Mouse (Mus musculus): ENCODE results near the gene Eva1c.
"Not testable (repeated sequence)": the region's sequence is repeated elsewhere in the genome, so short reads cannot be mapped to it uniquely, and the experiment has no call there.

Gene Eva1c

GRCm38 (mm10) chr16:90822981-90823380, 3.5 kb upstream of the Eva1c start:
- ATAC-seq (ENCODE audit: insufficient number of reproducible peaks, low FRiP score, low TSS enrichment), result no peak

- ATAC-seq (ENCODE audit: insufficient number of reproducible peaks, low FRiP score, low TSS enrichment), result not testable (repeated sequence)
Observed at GRCm38 (mm10) chr16:90823986-90824385, 2.5 kb upstream of the Eva1c start.

GRCm38 (mm10) chr16:90826041-90826440, 478 bp upstream of the Eva1c start:
- ATAC-seq (ENCODE audit: insufficient number of reproducible peaks, low FRiP score, low TSS enrichment), result no peak

GRCm38 (mm10) chr16:90827498-90827897, 979 bp downstream of the Eva1c start:
- ATAC-seq (ENCODE audit: insufficient number of reproducible peaks, low FRiP score, low TSS enrichment), result no peak

GRCm38 (mm10) chr16:90829136-90829535, 2.6 kb downstream of the Eva1c start:
- ATAC-seq (ENCODE audit: insufficient number of reproducible peaks, low FRiP score, low TSS enrichment), result no peak

- ATAC-seq (ENCODE audit: insufficient number of reproducible peaks, low FRiP score, low TSS enrichment), result peak; percentile 83
Observed at GRCm38 (mm10) chr16:90829894-90830685, 3.6 kb downstream of the Eva1c start.

- peak; percentile 69 for ATAC-seq (ENCODE audit: insufficient number of reproducible peaks, low FRiP score, low TSS enrichment)
Observed at GRCm38 (mm10) chr16:90830686-90831439, 4.3 kb downstream of the Eva1c start.

- no peak for ATAC-seq (ENCODE audit: insufficient number of reproducible peaks, low FRiP score, low TSS enrichment)
Observed at GRCm38 (mm10) chr16:90831676-90832075, 5.2 kb downstream of the Eva1c start.

GRCm38 (mm10) chr16:90832495-90832894, 6.0 kb downstream of the Eva1c start:
- no peak for ATAC-seq (ENCODE audit: insufficient number of reproducible peaks, low FRiP score, low TSS enrichment)

GRCm38 (mm10) chr16:90833041-90833791, 6.7 kb downstream of the Eva1c start:
- ATAC-seq (ENCODE audit: insufficient number of reproducible peaks, low FRiP score, low TSS enrichment), result no peak

- no peak for ATAC-seq (ENCODE audit: insufficient number of reproducible peaks, low FRiP score, low TSS enrichment)
Observed at GRCm38 (mm10) chr16:90837431-90837830, 10.9 kb downstream of the Eva1c start.

- no peak for ATAC-seq (ENCODE audit: insufficient number of reproducible peaks, low FRiP score, low TSS enrichment)
Observed at GRCm38 (mm10) chr16:90842164-90842563, 15.6 kb downstream of the Eva1c start.

- ATAC-seq (ENCODE audit: insufficient number of reproducible peaks, low FRiP score, low TSS enrichment), result no peak
Observed at GRCm38 (mm10) chr16:90845038-90845437, 18.5 kb downstream of the Eva1c start.

- ATAC-seq (ENCODE audit: insufficient number of reproducible peaks, low FRiP score, low TSS enrichment), result no peak
Observed at GRCm38 (mm10) chr16:90845591-90845990, 19.1 kb downstream of the Eva1c start.

GRCm38 (mm10) chr16:90848697-90849096, 22.2 kb downstream of the Eva1c start:
- no peak for ATAC-seq (ENCODE audit: insufficient number of reproducible peaks, low FRiP score, low TSS enrichment)

GRCm38 (mm10) chr16:90849262-90849661, 22.7 kb downstream of the Eva1c start:
- ATAC-seq (ENCODE audit: insufficient number of reproducible peaks, low FRiP score, low TSS enrichment), result no peak

GRCm38 (mm10) chr16:90850881-90851280, 24.4 kb downstream of the Eva1c start:
- ATAC-seq (ENCODE audit: insufficient number of reproducible peaks, low FRiP score, low TSS enrichment), result no peak

- ATAC-seq (ENCODE audit: insufficient number of reproducible peaks, low FRiP score, low TSS enrichment), result no peak
Observed at GRCm38 (mm10) chr16:90851621-90852334, 25.3 kb downstream of the Eva1c start.

GRCm38 (mm10) chr16:90856552-90857200, 30.2 kb downstream of the Eva1c start:
- no peak for ATAC-seq (ENCODE audit: insufficient number of reproducible peaks, low FRiP score, low TSS enrichment)

- no peak for ATAC-seq (ENCODE audit: insufficient number of reproducible peaks, low FRiP score, low TSS enrichment)
Observed at GRCm38 (mm10) chr16:90858206-90858605, 31.7 kb downstream of the Eva1c start.
